Mouse (Mus musculus): ENCODE data around the gene Fxyd5.

The Fxyd5 gene

DNA sequence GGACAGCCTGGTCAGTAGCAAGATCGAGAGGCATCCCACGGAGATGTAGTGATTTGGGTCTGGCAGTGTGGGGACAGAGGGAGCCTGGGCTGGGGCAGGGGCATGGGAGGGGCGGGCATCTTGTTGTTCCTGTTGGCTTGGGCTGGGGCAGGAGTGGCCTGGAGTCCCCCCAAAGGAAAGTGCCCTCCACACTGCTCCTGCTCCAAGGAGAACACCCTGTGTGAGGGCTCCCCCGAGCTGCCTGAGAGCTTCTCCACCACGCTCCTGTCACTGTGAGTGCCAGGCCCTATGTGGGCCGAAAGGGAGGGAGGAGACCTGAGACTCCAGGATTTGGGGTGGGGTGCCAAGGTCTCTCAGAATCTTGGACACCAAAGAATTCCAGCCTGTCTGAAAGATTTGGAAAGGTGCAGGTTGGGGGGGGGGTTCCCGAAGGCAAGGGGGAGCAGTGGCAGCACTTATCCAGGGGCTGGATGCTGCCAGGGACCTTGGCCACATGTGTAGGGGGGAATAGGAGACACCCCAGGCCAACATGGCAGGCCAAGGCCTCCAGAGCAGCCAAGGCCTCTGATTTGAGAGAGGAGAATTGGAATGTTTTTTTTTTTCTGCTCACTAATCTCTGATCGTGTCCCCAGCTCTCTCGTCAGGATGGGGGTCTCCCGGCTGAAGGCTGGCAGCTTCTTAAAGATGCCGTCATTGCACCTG lies 17.8 kb upstream of the Fxyd5 start:
- DNase-seq = no peak

DNA sequence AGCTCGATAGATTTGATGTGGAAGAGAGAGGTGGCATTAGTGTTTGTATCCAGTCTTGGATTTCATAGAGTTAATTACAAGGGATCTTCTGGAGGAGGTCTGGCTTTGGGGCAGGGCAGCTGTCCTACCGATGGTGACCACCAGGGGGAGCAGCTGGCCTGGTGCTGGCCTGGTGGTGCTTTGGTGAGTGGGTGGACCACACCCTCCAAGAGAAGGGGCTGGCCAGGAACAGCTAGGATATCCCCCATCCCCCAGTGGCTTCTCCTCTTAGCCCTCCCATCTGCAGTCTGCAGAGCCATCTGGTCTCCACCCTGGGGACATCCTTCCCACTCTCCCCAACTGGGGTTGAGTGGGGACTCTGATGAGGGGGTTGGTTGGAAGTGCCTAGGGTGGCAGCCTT lies 16.8 kb upstream of the Fxyd5 start, which contains the start of gene Lgi4:
Gene Lgi4, plus strand, starts transcription at position 235 of the 400 bp plus-strand sequence.
- DNase-seq = peak; percentile 86

DNA sequence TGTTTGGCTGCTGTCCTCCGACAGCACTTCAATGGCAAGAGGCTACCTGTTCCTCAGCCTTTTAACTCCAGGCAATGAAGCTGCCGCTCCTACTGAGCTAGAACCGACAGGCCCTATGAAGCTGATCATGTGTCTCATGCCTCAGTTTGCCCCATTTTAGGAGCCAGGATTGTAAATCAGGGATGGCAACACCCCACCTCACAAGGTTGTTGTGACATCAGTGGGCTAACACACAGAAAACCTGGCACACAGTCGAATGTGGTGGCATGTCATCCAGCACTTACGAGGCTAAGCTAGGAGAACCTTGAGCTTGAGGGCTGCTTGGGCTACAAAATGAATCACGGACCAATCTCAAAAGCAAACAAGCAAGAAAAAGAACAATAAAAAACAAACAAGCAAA lies 15.9 kb upstream of the Fxyd5 start:
- no peak for DNase-seq

DNA sequence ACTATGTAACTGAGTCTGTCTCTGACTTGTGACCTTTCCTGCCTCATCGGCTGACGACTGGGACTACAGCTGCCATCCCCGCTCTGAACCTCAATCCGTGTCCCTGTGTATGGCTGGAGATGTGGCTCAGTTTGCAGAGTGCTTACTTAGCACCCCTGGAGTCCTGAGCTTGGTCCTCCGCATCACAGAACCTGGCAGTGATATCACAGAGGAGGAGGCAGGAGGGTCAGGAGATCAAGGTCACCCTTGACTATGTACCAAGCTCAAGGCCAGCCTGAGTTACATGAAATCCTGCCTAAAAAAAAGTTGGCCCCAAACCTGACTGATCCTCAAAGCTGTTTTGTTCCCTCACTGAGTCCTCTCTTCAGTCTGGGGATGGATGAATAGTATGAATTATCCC lies 15.4 kb upstream of the Fxyd5 start:
- no peak for DNase-seq

DNA sequence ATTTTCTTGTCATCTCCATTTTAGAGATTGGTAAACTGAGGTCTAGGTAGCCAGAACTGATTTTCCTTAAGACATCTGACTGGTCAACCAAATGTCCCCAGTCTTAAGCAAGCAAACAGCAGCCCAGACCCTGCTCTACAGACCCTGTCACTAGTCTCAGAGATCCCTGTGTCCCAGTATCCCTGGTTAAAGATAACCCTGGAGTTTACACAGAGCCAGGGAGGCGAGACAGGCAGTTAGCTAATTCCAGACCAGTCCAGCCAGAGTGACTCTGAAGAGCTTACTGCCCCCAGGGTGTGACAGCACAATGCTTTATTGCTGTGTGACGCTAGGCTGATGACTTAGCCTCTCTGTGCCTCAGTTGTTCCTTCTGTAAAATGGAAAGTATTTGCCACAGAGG lies 14.8 kb upstream of the Fxyd5 start, which contains the start of gene Fxyd1:
Gene Fxyd1, minus strand, starts transcription at position 129 of the 400 bp plus-strand sequence.
- DNase-seq = no peak

DNA sequence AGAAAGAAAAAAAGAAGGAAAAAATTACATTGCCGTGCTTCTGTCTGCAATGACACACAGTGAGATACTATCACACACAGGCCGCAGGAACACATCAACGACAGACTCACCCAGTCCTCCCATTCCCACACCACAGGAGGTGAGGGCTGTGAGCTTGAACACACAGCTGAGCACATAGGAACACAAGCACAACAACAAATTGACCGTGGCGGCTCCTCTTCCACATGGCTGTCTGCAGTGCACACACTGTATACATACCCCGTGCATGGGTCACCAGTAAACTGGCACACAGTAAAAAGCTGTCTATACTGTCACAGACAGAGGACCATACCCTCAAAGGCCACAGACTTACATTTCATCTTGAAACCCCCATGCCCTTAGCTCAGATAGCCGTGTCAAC lies 14.2 kb upstream of the Fxyd5 start:
- DNase-seq = no peak

DNA sequence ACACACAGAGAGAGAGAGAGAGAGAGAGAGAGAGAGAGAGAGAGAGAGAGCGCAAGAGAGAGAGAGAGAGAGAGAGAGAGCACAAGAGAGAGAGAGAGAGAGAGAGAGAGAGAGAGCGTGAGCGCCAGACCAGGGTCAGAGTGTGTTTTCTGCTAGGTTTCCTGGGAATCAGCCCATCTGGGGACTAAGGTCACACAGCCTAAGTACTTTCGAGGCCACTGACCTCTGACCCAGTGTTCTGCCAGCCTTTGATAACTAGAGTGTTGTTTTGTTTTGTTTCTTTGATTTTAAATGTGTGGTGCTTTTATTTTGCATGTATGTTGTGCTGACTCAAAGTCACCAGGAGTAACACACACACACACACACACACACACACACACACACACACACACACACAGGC lies 13.6 kb upstream of the Fxyd5 start:
- peak; percentile 61 for DNase-seq

DNA sequence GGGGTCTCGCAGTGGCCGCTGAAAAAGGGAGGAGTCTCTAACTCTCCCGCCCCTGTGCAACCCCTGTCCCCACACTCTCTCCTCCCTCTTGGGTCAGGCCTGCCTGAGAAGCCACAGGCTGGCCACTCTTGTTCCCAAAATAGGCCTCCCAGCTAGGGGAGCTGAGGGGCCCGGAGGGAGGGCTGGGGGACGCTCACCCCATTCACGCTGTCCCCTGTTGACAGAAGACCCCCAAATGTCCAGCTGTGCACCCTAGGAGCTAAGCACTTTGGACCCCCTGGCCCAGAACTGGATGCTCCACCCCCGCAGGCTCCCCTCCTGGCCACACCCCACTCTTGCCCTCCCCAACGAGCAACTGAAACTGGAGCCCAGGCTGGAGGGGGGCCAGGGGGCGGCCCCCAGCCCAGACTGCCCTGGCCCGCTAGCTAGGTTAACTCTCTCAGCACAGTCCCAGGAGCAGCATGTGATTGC lies 13.1 kb upstream of the Fxyd5 start:
- peak; percentile 87 for DNase-seq

DNA sequence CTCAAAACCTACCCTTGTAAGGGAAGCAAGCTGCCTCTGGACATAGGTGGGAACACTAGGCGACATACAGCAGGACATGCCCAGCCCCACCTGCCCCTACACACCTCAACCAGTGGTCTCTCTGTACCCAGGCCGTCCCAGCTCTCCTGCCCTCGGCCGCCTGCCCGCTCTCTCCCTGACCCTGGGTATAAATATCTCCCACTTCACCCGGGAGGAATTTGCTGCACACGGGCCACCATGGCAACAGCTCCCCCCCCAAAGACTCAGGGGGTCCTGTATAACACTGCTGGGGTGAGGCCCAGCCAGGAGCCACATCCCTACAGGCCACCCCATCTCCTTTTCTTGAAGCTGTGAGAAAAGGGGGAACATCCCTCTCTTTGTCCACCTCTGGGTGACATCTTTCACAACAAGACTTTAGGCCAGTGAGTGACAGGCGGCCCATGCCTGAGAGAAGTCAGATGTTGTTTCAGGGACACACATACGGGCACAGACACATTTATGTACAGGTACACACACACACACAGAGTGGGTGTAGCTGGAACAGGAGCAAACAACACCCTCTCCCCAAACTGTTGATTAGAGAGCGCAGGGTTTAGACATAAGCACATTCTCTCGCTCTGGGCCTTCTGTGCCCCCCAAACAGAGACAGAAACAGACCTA lies 12.5 kb upstream of the Fxyd5 start:
- no peak for DNase-seq

DNA sequence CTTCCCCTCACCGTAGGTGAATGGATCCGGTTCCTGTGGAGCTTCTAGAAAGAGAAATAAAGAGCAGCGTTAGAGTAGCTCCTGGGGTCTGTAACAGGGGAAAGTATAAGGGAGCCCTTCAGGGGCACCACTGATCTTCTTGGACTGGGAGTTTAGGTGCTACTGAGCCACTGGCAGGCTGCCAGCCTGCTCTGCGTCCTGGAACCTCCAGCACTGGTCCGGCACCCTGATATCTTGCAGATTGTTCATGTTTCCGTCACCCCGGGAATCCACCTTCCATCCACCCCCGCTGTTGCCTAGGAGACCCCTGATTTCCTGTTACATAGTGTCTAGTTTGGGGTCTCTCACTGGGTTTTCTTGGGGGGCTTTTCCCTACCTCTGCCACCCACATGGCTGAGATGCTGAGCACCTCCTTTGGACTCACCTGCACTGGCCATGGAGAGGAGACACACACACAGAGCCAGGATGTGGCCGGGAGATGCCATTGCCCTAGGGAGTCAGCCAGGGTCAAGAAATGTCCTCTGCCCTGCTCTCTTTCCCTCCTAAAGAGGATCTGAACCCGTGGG lies 11.7 kb upstream of the Fxyd5 start:
- DNase-seq = no peak

- no peak for DNase-seq
Measured at GRCm38 (mm10) chr7:31052636-31053434, 10.6 kb upstream of the Fxyd5 start.

DNA sequence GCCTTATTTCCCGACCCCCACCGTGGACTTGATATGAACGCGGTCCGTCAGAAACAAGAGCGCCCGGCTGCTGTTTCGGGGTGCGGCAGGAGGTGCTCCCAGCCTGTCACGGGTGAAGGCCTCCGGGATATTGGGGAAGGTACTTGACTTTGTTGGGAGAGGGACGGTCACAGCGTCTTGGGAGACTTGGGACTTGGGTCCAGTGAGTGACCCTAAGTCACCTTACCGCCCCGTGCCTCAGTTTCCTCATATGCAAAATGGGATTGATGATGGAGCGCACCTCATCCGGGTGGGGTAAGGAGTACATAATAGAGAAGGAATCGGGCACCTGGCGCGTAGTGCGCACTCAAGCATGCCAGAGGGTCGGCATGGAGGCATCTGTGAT lies 10.0 kb upstream of the Fxyd5 start:
- DNase-seq = no peak

- no peak for DNase-seq
Measured at GRCm38 (mm10) chr7:31051321-31052021, 9.2 kb upstream of the Fxyd5 start, which contains the start of gene Fxyd7. Fxyd7 (minus strand) TSS chr7:31051467.

DNA sequence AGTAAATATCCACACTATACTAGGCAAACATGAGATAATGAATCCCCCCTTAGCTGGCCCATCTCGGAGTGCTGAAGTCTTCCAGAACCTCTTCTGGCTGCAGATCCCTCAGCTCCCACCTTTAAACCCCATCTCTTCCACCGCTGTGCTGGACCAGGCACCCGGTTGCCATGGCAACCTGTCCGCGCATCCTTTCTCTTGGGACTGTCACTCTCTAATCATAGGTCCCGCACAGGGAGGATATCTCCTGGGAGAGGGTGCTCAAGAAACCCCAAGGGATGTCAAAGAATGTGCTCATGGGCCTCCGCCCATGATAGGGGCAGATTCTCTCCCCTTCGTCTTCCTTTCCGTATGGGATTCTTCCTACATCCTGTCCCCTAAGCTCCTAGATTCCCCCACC lies 8.6 kb upstream of the Fxyd5 start:
- no peak for DNase-seq

DNA sequence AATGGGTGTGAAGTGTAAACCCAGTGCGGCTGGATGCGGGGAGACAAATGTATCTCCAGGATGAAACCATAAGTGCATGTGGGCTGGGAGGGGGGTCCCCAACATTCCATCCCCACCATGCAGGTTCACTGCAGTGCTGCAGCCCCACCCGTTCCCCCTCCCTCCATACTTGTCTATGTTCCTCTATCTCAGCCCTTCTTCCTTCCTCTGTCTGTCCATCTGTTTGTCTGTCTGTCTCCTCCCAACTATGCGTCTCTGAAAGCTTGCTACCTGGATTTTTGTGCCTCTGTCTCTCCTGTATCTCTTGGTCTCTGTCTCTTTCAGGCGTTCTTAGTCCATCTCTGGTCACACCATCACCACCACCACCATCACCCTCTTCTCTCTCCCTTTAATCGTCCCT lies 8.2 kb upstream of the Fxyd5 start:
- DNase-seq = no peak

DNA sequence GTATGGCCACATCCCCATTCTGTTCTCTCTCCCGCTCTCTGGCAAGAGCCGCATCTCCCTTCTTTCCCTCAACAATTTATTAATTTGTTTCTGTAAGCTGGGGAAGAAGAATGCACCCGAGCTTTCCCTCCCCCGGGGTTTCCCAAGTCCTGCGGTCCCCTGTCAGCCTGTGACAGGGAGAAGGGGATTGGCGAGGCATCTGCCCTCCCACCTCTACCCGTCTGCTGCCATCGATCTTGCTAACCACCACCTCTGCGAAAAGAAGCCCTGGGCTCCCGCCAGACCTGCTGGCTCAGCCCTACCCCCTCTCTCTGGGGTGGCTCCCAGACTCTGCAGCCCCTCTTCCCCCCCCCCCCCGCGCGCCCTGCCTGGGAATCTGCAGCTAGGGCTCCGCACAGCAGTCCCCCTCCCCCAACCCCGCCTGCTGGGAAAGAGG lies 7.6 kb upstream of the Fxyd5 start:
- no peak for DNase-seq

DNA sequence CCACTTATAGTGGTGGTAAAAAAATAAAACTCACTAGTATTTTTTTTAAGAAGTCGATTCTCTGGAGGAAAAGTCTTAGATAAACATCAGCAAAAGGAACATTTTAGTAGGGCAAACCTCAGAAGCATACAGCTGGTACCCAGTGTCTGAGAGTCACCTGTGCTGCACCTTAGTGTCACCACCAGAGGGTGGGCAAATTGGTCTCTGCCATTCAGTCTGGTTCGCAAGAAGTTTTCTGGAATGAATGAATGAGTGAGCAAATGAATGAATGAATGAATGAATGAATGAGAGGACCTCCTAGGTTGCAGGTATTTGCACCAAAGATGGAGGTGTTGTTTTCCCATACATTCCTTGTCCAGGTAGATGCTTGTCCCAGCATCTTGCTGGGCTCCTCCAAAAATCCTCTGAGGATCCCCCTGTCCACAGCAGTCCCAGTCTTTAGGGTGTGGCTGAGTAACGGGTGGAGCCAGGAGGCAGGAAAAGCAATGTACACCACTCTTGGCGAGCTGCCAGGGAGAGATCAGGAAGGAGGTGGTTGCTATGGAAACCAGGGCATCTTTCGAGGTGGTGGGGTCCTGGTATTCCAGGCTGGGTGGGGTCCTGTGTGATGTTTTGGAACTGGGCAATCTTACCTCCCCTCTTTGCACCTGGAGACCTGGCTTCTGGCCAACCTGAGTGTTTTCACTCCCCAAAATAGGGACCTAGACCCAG lies 7.0 kb upstream of the Fxyd5 start:
- DNase-seq = no peak

GRCm38 (mm10) chr7:31041662-31042315 lies 492 bp downstream of the Fxyd5 start:
- DNase-seq = peak; percentile 66

GRCm38 (mm10) chr7:31041023-31041407 lies 1.3 kb downstream of the Fxyd5 start:
- no peak for DNase-seq

- DNase-seq = no peak
Measured at GRCm38 (mm10) chr7:31040281-31041022, 1.8 kb downstream of the Fxyd5 start.

DNA sequence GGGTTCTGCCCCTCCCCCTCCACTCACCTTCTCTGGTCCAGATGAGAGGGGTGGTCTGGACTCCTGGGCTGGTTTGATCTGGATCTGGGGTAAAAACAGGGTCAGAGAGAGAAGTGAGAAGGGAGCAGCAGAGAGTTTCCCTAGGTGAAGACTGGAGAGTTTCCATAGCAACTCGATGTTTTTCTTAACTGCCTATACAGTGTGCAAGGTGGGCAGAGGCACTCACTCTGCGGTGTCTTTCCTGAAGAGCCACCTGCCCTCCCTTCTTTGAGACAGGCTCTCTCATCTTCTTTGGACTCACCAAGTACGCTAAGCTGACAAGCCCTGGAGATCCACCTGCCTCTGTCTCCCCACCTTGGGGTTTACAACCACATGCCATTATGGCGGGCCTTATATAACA lies 3.3 kb downstream of the Fxyd5 start:
- DNase-seq = no peak

All from kidney, postnatal 14 days (tissue).